Mouse (Mus musculus) liver, embryonic 14.5 days (tissue): ENCODE results near the gene Gtf2h4.

Experiments
- CTCF ChIP-seq: IDR thresholded peaks from 2 replicates; pipeline ENCODE4 v1.5.1; 2016; ENCODE audit warnings: antibody characterized with exemption, low read depth, control low read depth
- EP300 ChIP-seq: IDR thresholded peaks from 2 replicates; pipeline ENCODE4 v1.6.1; 2016; ENCODE audit warnings: antibody characterized with exemption, low read depth

GRCm38 (mm10) chr17:35636363-35636762 is 37.2 kb downstream of the Gtf2h4 start:
- TF ChIP-seq CTCF (no peak), EP300 (no peak)
